Mouse (Mus musculus): ENCODE measurements at regions not wholly inside any gene's neighbourhood (a gene's known extent, or its start where the extent isn't known, plus 50 kb on each side); places are given as distances from the start of the nearest gene placed in this dataset.

DNA sequence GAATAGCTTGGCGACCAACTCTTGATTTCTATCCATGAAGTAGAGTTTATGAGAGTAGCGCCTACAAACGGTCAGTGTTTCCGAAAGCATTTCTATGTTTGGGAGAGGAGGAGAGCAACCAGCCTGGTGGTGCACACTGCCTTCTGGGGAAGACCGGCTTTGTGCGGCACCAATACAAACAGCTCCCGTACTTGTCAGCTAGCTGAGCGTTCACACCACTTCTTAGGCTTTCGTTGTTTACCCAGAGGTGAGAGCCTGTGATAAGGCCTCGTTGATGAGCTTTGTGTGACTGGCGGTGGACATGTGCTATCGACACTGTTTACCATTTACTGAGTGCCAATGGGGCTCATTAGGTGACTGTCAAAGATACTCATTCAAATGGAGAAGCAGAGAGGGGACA lies 162.0 kb downstream of the Chic2 start:
- no peak for DNase-seq

GRCm38 (mm10) chr5:74880669-74881226 lies 163.8 kb downstream of the Chic2 start:
- DNase-seq, result no peak

GRCm38 (mm10) chr5:74880048-74880437 lies 164.5 kb downstream of the Chic2 start:
- DNase-seq, result no peak

- no peak for DNase-seq
These were observed 165.2 kb downstream of the Chic2 start for GRCm38 (mm10) chr5:74879098-74880047.

DNA sequence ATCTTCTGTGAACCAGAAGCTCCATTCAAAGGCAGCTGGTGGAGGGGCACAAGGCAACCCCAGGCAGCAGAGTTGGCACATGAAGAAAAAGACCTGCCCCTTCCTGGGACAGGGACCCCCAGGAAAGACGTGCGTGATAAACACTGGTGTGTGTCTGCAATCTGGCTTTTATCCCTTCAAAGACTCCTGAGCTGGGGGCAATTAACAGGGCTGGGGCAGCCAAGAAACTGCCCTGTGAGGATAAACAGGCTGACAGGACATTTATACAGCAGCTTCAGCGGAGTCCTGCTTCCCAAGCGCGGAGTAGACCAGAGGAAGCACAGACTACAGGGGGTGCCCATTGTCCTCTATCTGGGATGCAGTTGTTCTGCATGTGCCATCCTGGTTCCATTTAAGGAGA lies 167.0 kb downstream of the Chic2 start:
- no peak for DNase-seq

GRCm38 (mm10) chr5:74877185-74877584 lies 167.4 kb downstream of the Chic2 start:
- no peak for DNase-seq

DNA sequence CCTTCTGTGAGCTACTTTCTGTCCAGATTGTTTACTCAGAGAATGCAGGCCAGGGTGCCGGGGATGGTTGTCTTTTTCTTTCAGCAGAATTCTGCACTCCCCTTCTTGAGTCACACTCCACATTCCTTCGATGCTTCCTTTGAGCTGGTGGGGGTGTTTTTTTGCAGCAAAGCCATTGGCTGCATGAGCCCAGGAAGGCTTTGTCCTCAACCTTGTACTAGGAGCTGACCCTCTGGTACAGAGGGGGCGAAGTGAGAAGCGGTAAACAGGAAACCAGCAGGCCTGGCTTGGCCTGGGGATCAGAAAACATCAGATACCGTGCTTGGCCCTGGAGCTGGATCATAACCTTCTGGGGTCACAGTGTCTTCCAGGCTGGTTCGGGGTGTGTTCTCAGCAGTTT lies 169.9 kb downstream of the Chic2 start:
- peak; percentile 58 to 77 for DNase-seq

DNA sequence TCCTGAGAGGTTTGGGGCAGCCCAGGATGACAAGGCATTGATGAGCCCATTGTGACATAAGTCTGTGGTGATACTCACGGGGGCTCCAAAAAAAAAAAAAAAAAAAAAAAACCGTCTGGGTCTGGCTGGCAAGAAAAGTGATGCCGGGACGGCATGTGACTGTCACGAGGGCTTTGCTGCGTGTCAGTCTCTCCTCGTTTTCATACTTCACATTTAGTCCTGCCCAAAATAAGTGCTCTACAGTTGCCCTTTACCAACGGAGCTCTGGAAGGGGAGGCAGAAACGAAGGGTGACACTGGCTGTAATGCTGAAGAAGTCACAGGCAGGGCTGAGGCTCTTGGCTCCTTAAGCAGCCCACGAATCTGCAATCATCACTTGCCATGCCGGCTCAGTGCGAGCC lies 167.9 kb upstream of the Lnx1 start:
- DNase-seq, result no peak

GRCm38 (mm10) chr5:74867113-74867785 lies 164.5 kb upstream of the Lnx1 start:
- DNase-seq, result no peak

DNA sequence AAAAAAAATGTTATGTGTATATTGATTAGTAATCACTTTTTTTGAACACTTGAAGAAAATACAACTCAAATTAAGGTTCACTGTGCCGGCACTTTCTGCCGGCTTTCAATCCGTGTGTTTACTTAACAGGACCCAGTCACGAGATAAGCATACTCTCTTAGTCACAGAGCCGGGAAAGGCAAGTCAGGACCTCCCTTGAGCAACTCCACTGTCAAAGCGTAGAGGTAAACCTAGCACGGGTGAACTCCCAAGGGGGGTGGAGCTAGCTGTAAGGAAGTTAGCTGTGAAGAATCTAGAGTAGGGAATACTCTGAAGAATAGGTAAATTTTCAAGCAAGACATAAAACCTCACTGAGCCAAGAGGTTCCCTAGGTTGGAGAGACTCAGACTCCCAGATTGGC lies 164.0 kb upstream of the Lnx1 start:
- DNase-seq, result no peak

- no peak for DNase-seq
These were observed 162.7 kb upstream of the Lnx1 start for GRCm38 (mm10) chr5:74865446-74865845.

GRCm38 (mm10) chr5:74864540-74865157 lies 161.9 kb upstream of the Lnx1 start:
- DNase-seq, result peak; percentile 15 to 54

DNA sequence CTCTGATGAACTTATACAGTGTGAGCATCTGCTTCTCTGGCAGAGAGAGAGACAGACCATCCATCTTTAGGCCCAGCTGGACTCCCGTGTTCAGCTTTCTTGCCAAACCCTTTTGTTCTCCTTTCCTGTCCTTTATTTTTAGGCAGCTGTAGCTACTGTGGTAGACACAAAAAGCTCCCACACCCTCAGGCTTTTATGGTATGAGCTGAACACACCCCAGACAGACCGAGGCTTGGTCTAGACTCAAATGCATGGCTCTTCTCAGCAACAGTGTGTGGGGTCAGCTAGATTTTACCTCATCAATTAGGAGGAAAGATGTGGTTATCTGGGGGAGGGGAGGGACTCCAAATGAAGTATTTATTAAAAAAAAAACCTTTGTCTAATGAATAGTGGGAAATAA lies 158.6 kb upstream of the Lnx1 start:
- no peak for DNase-seq

GRCm38 (mm10) chr5:74857861-74858260 lies 155.1 kb upstream of the Lnx1 start:
- DNase-seq, result no peak

DNA sequence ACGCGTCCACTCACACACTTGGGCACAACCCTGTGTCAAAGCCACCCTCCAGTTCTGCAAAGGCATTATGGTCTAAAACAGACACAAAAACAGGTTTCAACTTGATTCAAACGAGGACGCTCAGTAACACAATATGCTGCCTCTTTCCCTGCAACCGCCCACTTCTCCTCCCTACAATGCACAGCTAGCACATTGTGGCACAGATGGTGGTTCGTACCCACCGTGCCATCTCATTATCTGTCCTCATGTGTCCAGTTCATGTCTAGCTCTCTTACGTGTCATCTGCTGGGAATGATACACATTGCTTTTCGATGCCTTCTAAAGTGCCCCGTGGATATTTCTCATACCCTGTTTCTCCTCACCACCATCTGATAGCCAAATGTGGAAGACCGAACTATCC lies 154.4 kb upstream of the Lnx1 start:
- DNase-seq, result no peak

DNA sequence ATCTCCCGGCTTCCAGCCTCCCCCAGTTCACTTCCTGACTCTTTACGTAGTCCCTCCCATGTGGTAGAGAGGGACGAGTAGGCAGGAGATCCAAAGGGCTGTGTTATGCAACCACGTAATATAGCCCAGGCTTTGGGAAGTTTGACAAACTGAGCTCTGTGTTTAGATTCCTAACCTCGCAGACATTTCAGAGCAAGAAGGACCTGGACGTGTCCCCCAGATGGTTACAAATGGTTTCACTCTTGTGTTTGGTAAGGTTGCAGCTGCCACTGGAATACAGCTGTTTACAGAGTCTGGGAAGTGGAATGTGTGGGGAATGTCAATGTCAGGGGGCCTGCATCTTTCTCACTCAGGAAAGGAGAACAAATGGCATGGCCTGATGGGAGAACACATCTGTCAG lies 145.1 kb upstream of the Lnx1 start:
- no peak for DNase-seq

DNA sequence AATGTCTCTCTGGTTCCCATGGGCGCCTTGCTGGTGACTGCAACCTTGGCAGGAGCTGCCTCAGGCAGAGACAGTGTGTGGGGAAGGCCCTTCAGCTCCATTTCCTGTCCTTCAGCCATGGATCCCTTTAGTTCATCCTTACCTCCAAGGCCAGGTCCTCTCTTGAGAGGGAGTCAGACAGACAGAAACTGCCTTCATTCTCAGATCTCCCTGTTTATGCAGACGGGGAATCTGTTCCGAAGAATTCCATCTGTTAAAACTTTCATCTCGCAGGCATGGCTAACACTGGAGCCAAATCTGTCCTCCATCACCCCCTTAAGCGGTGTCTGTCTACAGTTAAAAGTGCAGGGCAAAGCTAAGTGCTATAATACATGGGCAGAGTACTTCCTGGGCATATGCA lies 144.0 kb upstream of the Lnx1 start:
- DNase-seq, result no peak

DNA sequence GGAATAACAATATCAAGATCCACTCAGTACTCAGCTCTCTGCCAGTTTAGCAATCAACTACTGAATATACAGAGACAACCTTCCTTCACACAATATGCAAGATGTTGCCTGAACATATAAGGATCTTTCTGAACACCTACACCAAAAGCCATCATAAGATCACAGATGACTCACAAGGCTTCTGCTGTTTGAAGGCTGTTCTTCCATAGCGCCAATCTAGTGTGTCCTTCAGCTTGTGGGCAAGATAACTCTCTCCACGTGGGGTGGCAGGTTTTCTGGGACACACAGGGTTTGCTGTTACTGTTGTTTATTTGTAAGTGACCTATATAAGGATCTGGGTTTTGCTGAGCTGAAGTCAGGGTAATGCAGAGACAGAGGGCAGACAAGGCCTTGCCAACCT lies 131.7 kb upstream of the Lnx1 start:
- DNase-seq, result no peak

DNA sequence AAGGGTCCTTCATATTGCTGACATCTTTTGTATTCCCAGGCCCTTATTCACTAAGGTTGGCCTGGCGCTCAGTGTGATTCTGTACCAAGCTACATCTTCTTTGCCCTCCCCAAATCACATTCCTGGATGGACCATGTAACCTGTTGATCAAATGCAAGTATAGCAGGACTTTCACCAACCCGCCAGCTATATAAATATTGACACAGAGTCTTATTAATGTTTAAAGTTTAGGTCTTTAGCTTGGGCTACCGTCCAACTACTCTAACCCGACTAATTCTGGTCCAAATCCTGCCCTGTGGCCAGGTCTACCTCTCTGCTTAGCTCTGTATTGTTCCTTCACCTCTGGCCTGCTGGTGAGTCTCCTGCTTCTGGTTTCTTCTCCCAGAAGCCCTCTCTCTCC lies 131.2 kb upstream of the Lnx1 start:
- DNase-seq, result no peak

DNA sequence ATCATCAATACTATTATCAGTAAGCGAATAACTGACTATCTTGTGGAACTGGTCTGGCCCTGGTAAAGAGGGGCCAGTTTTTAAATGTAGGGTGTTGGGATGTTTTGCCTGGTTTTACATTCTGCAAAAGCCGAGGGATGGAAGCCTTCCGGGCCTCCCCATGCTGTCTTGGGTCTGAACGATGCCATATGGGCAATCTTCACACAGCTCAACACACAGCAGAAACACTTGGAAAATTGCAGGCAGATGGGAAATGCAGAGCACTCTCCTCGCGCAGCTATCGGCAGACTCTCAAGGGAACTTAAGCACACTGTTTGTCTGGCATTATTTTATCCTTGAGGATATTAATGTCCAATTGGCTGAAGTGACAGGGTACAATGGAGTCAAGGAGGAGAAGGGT lies 129.3 kb upstream of the Lnx1 start:
- DNase-seq, result no peak

- DNase-seq, result no peak
These were observed 127.9 kb upstream of the Lnx1 start for GRCm38 (mm10) chr5:74830646-74831045.

DNA sequence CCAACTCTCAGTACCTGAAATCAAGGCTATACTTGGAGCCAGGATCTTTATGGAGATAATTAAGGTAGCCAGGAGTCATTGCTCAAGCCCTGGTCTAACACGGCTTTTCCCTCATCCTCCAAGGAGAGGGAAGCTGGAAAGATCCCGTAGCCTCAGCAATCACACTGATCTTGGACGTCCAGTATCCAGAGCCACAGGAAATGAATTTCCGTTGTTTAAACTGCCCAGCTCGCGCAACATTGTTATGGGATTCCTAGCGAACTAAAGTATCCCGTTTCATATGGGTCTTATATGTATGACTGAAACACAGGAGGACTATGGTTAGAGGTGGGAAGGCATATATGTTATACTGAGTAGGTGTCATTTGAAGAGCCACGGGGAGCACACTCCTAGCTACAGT lies 126.3 kb upstream of the Lnx1 start:
- DNase-seq, result no peak

GRCm38 (mm10) chr5:74827944-74828343 lies 125.2 kb upstream of the Lnx1 start:
- DNase-seq, result no peak

Data from kidney, postnatal 25 days (tissue).